Mouse (Mus musculus): ENCODE measurements at regions not wholly inside any gene's neighbourhood (a gene's known extent, or its start where the extent isn't known, plus 50 kb on each side); places are given as distances from the start of the nearest gene placed in this dataset.

GRCm38 (mm10) chr11:24300351-24300750, 222.5 kb downstream of the Bcl11a start:
- TF ChIP-seq EP300 (IDR thresholded peaks at IDR 0.05), result no peak
- TF ChIP-seq CTCF (IDR thresholded peaks at IDR 0.05), result no peak

Data from lung, postnatal 0 days (tissue).